Mouse (Mus musculus): ENCODE data around the gene Cenpx.

- no peak for TF ChIP-seq CTCF (IDR thresholded peaks at IDR 0.05; ENCODE audit: low read depth, low read length)
- TF ChIP-seq POLR2A (IDR thresholded peaks at IDR 0.05; ENCODE audit: extremely low read depth, insufficient read depth, low read length) = no peak
These were observed 5.7 kb upstream of the Cenpx start for GRCm38 (mm10) chr11:120719242-120719641.

Measured in liver, adult 2 months (tissue).